In the genomic region with DNA sequence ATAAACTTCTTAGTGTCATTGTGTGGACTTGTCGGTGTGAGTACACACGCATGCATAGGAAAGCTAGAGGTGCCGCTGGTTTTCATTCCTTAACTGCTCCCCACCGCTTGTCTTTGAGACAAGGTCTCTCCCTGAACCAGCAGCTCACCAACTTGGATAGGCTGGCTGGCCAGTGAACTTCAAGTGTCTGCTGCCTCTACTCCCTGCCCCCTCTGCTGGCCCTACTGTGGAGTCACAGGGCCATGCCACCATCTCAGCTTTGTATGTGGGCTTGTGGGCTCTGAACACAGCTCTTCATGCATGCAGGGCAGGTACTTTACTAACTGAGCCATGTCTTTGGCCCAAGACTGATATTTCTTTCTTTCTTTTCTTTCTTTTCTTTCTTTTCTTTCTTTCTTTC, we compare ENCODE assay signal across 15 mouse cellular contexts. TPM values are rescaled to one million over a fixed set of nuclear protein-coding genes. Genes with fewer than 3 reads are reported as not detected.
DNase-seq lines count a peak whose midpoint lies in the region; ATAC-seq and TF ChIP-seq lines count a peak whose summit lies in the region.
"Had no signal": no experiment of that assay in that cellular context is flagged by ENCODE, and none has a peak within 500 bp of the region (broad histone marks: within the 10 kb centered on the region; RNA-seq: fewer than 3 reads in every experiment).

No protein-coding gene starts in this region.

- TF ChIP-seq CTCF in thymus, adult 2 months (IDR thresholded peaks at IDR 0.05; ENCODE audit: borderline replicate concordance, control insufficient read depth, extremely low read depth, insufficient read depth, low read length, poor library complexity) = no peak

- no peaks in the 10 kb centered on the region for H3K9me3 ChIP-seq in kidney, embryonic 14.5 days (ENCODE audit: control insufficient read depth, low read length)
- H3K9me3 ChIP-seq in kidney, embryonic 16.5 days (ENCODE audit: low read length) = peaks cover 4% of the 10 kb centered on the region; the same call in 1 of the 2 replicates
- H3K9me3 ChIP-seq: liver, embryonic 15.5 days had no signal

- no peak for TF ChIP-seq POLR2A in thymus, adult 2 months (IDR thresholded peaks at IDR 0.05; ENCODE audit: control insufficient read depth, extremely low read depth, insufficient read depth, low read length, poor library complexity)

- no peaks in the 10 kb centered on the region for H3K4me1 ChIP-seq in kidney, embryonic 14.5 days (ENCODE audit: control insufficient read depth, insufficient read depth, low read length)
- H3K4me1 ChIP-seq in thymus, adult 2 months (replicated peaks; ENCODE audit: control insufficient read depth, insufficient read depth, low read length) = no peaks in the 10 kb centered on the region
- 0 out of 2 replicates have a peak, but pooled peaks cover under 1% of the 10 kb centered on the region for H3K4me1 ChIP-seq in kidney, embryonic 16.5 days (ENCODE audit: insufficient read depth, low read length)
- H3K4me1 ChIP-seq: liver, embryonic 15.5 days had no signal

- H3K27me3 ChIP-seq in kidney, embryonic 14.5 days (ENCODE audit: control insufficient read depth, insufficient read depth, low read length) = no peaks in the 10 kb centered on the region
- H3K27me3 ChIP-seq in thymus, adult 2 months (ENCODE audit: control insufficient read depth, insufficient read depth, low read length) = no peaks in the 10 kb centered on the region
- H3K27me3 ChIP-seq in kidney, embryonic 16.5 days (ENCODE audit: insufficient read depth, low read length) = no peaks in the 10 kb centered on the region
- H3K27me3 ChIP-seq: liver, embryonic 15.5 days had no signal

- H3K9ac ChIP-seq in kidney, embryonic 14.5 days (ENCODE audit: low read depth, low read length) = no peak overlapping the region
- H3K9ac ChIP-seq in kidney, embryonic 16.5 days (replicated peaks; ENCODE audit: low read length) = no peak overlapping the region
- H3K9ac ChIP-seq: liver, embryonic 15.5 days had no signal

- H3K27ac ChIP-seq in kidney, embryonic 14.5 days (ENCODE audit: low read depth, low read length) = no peak overlapping the region
- no peak overlapping the region for H3K27ac ChIP-seq in thymus, adult 2 months (ENCODE audit: control insufficient read depth, insufficient read depth, low read length)
- H3K27ac ChIP-seq in kidney, embryonic 16.5 days (ENCODE audit: low read length) = peak overlapping the region; percentile 48; the same call in 1 of the 2 replicates
- H3K27ac ChIP-seq: liver, embryonic 15.5 days had no signal

- no peak for ATAC-seq in kidney, embryonic 14.5 days (ENCODE audit: low FRiP score, low TSS enrichment)
- no peak for ATAC-seq in kidney, embryonic 16.5 days (ENCODE audit: low FRiP score, low TSS enrichment)
- ATAC-seq: forebrain, embryonic 16.5 days; intestine, embryonic 16.5 days had no signal

- peak; percentile 22 for DNase-seq in kidney, adult 18-20 months
- peak; percentile 26 for DNase-seq in thymus, postnatal 4 days
- DNase-seq in thymus, adult 2 months = no peak
- DNase-seq in cerebellum, adult 11 months = no peak
- DNase-seq in gastrocnemius, postnatal 10 days = no peak
- no peak for DNase-seq in urinary bladder, postnatal 10 days (ENCODE audit: low spot score)
- DNase-seq: cerebellum, postnatal 36 days; heart, postnatal 14 days had no signal

- 92% methylated on average over 4 of the region's 4 CpGs for WGBS in kidney, embryonic 14.5 days
- WGBS in thymus, adult 2 months = 97% methylated on average over 4 of the region's 4 CpGs
- 95% methylated on average over 4 of the region's 4 CpGs for WGBS in kidney, embryonic 16.5 days

- H3K4me3 ChIP-seq in kidney, embryonic 14.5 days (ENCODE audit: low read length) = no peak overlapping the region
- no peak overlapping the region for H3K4me3 ChIP-seq in thymus, adult 2 months (ENCODE audit: control insufficient read depth, insufficient read depth, low read length)
- no peak overlapping the region for H3K4me3 ChIP-seq in kidney, embryonic 16.5 days (ENCODE audit: low read length)
- H3K4me3 ChIP-seq: liver, embryonic 15.5 days had no signal

- H3K4me2 ChIP-seq in kidney, embryonic 14.5 days (replicated peaks; ENCODE audit: low read depth, low read length) = no peak overlapping the region
- H3K4me2 ChIP-seq in kidney, embryonic 16.5 days (replicated peaks; ENCODE audit: low read depth, low read length) = no peak overlapping the region
- H3K4me2 ChIP-seq: liver, embryonic 15.5 days had no signal

- no peaks in the 10 kb centered on the region for H3K36me3 ChIP-seq in kidney, embryonic 14.5 days (ENCODE audit: control insufficient read depth, insufficient read depth, low read length)
- H3K36me3 ChIP-seq in thymus, adult 2 months (ENCODE audit: control insufficient read depth, insufficient read depth, low read length) = no peaks in the 10 kb centered on the region
- H3K36me3 ChIP-seq in kidney, embryonic 16.5 days (ENCODE audit: insufficient read depth, low read length) = no peaks in the 10 kb centered on the region
- H3K36me3 ChIP-seq: liver, embryonic 15.5 days had no signal

RNA-seq across cellular contexts. Expression of gene Galntl5, which starts 2.0 kb away (rescaled TPM):
- not detected in 2 replicates for polyA plus RNA-seq in kidney, embryonic 14.5 days (2014; fragmentation: Nextera tagmentation; extraction: Ambion mirVana)
- polyA plus RNA-seq in thymus, adult 2 months (2012; rRNA removed) = not detected in 2 replicates
- not detected in 2 replicates for polyA plus RNA-seq in kidney, embryonic 16.5 days (2015; fragmentation: Nextera tagmentation; extraction: Ambion mirVana)
- not detected for total RNA-seq in gastrocnemius, postnatal 10 days (2021)
- total RNA-seq: heart, postnatal 14 days; left cerebral cortex, adult 18-20 months had no signal
- polyA plus RNA-seq: forebrain, embryonic 16.5 days; intestine, embryonic 16.5 days; liver, embryonic 15.5 days had no signal

RNA-seq across cellular contexts. Expression of gene Galnt11, which starts 42.4 kb away (rescaled TPM):
- polyA plus RNA-seq in kidney, embryonic 14.5 days (2014; fragmentation: Nextera tagmentation; extraction: Ambion mirVana) = 25.5 and 42.9 TPM in 2 replicates
- polyA plus RNA-seq in thymus, adult 2 months (2012; rRNA removed) = 14.6 TPM in 2 replicates
- polyA plus RNA-seq in kidney, embryonic 16.5 days (2015; fragmentation: Nextera tagmentation; extraction: Ambion mirVana) = 107 and 123 TPM in 2 replicates
- total RNA-seq in gastrocnemius, postnatal 10 days (2021) = 10 to 100 TPM; 17.1 to 19.1 TPM

RNA-seq across cellular contexts. Expression of gene E130116L18Rik, which starts 43.7 kb away (rescaled TPM):
- polyA plus RNA-seq in kidney, embryonic 14.5 days (2014; fragmentation: Nextera tagmentation; extraction: Ambion mirVana) = not detected in 2 replicates
- not detected in 2 replicates for polyA plus RNA-seq in thymus, adult 2 months (2012; rRNA removed)
- polyA plus RNA-seq in kidney, embryonic 16.5 days (2015; fragmentation: Nextera tagmentation; extraction: Ambion mirVana) = not detected in 2 replicates
- total RNA-seq in gastrocnemius, postnatal 10 days (2021) = not detected
- total RNA-seq: heart, postnatal 14 days; left cerebral cortex, adult 18-20 months had no signal
- polyA plus RNA-seq: forebrain, embryonic 16.5 days; gonadal fat pad, adult 2 months; intestine, embryonic 16.5 days; liver, embryonic 15.5 days had no signal

Comparison
In these comparisons a context has a peak if more than half of its experiments do, and no peak if none do; other contexts are left out.
1. DNase-seq: peak in kidney, adult 18-20 months (single experiment) and thymus, postnatal 4 days (single experiment); none in thymus, adult 2 months (single experiment), cerebellum, adult 11 months (single experiment), gastrocnemius, postnatal 10 days (single experiment) and urinary bladder, postnatal 10 days (single experiment).